Mouse (Mus musculus) heart, adult 9 months (tissue): ENCODE measurements around the gene Neo1.

ENCODE experiments used
- DNase-seq, 2 experiments: peaks; one replicate each; pipeline ENCODE4 v3.0.0; 2022; ENCODE audit warnings: low spot score in 2 of 2

The Neo1 gene

DNA sequence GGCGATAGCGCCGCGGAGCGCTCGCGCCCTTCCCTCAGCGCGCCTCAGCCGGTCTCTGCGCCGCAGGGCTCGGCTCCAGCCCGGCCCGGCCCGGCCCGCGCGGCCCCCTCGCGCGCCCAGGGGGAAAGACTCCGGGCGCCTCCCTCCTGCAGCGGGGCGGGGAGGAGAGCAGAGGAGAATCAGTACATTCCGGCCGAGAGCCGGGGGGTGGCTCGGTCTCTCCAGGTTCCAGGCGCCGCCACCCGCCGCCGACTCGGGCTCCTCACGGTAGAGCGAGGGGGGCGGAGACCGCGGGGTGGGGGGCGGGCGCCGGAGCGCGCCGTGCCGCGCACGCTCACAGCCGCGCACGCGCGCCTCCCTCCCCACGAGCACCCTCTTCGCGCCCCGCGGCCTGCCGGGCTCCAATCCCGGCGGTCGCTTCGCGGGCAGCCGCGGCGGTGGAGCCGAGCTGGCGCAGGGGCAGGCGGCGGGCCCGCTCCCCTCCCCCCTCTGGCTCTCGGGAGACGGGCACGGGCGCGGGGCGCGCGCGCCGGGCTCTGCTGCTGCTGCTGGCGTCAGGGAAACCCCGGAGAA, at the start of gene Neo1:
Neo1 (minus strand) TSS at position 283 of the 573 bp plus-strand sequence.
- peak; percentile 85 to 88 for DNase-seq

GRCm38 (mm10) chr9:59075632-59076031, 39.4 kb upstream of the Neo1 start:
- no peak for DNase-seq

GRCm38 (mm10) chr9:59073887-59074286, 37.6 kb upstream of the Neo1 start:
- no peak for DNase-seq

DNA sequence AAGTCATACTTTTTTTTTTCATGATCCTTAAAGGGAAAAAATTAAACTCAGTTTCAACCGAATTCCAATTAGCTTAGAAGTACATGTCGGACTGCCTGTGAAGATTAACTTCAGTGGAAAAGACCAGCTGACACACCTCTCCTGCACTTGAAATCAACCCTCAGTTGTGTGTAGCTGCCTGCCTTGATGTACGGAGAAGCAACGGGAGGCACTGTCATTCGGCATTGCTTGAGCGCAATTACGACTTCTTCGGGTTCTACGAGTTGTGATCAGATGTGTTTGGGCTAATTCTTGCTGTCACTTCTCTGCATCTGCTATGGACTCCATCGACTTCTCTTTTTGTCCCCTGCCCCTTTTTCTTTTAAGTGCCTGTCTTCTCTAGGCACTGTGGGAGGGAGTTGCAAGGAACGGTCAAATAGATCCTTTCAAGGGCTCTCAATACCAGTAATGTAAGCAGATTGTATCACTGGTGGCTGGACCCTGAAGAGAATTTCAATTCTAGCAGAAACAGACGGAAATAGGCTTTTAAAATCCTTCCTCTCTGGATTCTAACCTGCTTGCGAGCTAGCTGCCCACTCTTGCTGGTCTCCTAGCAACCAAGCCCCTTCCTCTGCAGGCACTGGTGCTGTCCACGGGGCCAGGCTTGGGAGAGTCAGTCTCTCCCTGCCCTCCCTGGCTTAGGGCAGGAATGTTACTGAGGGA, 36.0 kb upstream of the Neo1 start:
- DNase-seq, result no peak

- DNase-seq, result peak; percentile 56 to 64
Measured at GRCm38 (mm10) chr9:59071220-59071977, 35.2 kb upstream of the Neo1 start.

DNA sequence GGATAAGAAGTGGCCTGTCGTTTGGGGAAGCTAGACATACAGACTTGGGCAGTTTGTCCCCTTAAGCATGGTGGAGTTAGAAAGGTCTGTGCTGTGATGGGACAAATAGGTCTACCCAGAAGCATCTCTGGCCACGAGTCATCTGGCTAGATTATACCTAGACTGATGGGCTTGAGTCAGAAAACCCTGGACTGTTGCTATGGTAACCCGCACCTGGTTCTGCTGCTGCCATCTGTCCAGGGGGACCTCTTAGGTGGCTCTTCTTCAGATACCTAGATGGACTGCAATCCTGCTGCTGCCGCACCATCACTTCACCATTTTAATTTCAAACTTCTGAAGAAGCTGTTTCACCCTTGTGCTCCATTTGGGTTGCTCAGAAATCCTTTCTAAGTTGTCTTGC, 34.0 kb upstream of the Neo1 start:
- no peak for DNase-seq

- DNase-seq, result no peak
Measured at GRCm38 (mm10) chr9:59065616-59066301, 29.5 kb upstream of the Neo1 start.

DNA sequence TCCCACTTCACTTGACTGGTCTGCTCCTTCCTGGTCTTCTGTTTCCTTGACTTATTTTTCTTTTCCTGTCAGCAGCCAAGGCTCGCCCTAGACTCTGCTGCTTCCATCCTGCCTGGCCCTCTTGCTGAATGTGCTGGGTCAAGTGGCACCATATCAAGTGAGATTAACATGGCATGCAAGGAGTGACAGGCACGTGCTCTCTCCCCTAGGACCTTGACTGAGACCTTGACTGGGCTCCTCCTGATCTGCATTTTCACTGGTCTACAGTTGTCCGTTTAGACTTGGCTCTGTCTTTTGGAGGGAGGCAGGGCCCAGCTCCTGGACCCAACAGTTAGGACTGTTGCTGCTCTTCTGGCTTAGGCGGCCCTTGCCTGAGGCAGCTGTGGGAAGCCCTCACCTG, 26.2 kb upstream of the Neo1 start:
- DNase-seq, result peak; percentile 35 to 41

GRCm38 (mm10) chr9:59060026-59060605, 23.9 kb upstream of the Neo1 start:
- DNase-seq, result no peak

GRCm38 (mm10) chr9:59059158-59059557, 22.9 kb upstream of the Neo1 start:
- no peak for DNase-seq

DNA sequence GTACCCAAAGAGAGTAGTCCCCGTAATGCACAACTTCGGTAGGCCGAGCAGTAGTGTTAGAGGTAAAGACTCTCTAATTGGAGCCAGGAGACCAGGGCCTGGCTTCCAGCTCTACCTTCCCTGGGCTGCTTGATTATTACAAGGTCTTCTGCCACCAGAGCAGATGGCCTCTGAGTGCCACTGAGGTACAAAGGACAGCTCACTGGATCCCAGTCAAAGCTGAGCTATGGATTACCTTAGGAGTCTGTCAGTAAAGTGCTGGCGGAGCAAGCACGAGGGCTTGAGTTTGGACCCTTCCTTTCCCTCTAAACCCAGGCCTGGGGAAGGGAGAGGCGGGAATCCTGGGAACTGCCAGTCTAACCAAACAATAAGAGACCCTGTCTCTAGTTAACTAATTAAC, 21.8 kb upstream of the Neo1 start:
- no peak for DNase-seq

DNA sequence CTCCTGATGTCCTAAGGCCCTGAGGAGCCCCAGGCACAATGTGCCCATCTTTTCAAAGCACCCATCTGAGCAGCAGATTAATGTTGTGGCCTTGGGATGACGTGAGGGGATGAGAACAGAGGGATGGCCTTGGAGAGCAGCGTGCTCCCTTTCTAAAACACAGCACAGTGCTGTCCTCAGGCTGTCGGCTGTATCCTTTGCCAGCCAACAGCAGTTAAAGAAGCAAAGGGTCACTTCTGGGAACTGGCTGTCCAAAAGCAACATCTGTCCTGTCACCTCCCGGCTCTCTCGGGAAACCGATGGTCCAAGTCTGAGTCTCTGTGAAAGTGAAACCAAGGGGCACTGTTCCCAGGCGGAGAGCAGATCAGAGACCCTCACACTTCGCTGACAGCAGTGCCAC, 20.0 kb upstream of the Neo1 start:
- peak; percentile 28 to 33 for DNase-seq

- no peak for DNase-seq
Measured at GRCm38 (mm10) chr9:59041805-59042204, 5.6 kb upstream of the Neo1 start.

- DNase-seq, result no peak
Measured at GRCm38 (mm10) chr9:59036732-59037341, 596 bp upstream of the Neo1 start.

DNA sequence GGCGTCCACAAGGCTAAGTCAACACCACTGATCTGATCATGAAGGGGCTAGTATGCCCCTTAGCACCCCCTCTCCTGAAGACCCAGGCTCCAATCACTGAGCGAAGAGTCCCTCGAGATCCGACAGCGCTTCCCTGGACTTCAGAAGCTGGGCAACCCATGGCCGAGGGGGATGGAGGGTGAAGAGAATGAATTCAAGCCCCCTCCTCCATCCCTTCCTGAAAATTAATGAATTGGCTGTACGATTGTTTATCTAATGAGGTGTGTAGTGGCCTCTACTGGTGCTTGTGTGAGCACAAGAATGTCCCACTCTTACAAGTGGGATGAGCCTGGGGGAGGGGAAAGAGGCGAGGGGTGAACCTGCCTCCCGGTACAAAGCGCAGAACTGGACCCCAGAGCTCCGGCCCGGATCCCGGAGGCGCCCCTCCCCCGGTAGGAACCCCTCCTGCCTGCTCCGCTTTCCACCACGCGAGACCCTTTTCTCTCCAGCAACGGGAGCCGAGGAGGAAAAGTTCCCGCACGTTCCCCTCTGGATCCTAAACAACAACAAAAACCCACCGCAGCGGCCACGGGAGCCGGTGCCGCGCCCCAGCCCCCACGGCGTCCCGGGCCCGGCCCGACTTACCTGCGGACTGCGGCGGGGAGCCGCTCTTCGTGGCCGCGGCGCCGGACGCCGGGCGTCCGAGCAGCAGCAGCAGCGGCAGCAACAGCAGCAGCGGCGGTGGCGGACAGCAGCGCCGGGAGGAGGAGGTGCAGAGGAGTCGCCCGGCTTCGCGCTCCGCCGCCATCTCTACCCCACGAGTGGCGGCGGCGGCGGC, 691 bp downstream of the Neo1 start:
- DNase-seq, result peak; percentile 35 to 42

GRCm38 (mm10) chr9:59034836-59035235, 1.4 kb downstream of the Neo1 start:
- peak in 1 of 2 experiments; percentile 3 for DNase-seq

DNA sequence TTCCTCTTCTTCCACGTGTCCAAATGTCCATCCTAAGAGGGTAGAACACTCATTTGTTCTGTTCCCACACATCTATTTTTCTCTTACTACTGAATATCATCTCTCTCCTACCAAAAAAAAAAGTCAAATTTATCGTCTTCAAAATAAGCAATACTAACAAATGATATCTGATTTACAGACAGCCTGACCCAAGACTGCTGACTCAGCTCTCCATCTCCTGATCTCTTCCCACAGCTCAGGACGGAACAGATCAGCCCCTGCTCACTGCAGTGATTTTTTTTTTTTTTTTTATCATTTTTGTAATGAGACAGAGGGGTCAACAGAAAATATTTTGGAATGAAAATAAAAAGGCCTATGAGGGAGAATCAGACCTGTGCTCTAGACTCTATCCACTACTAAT, 2.7 kb downstream of the Neo1 start:
- no peak for DNase-seq

DNA sequence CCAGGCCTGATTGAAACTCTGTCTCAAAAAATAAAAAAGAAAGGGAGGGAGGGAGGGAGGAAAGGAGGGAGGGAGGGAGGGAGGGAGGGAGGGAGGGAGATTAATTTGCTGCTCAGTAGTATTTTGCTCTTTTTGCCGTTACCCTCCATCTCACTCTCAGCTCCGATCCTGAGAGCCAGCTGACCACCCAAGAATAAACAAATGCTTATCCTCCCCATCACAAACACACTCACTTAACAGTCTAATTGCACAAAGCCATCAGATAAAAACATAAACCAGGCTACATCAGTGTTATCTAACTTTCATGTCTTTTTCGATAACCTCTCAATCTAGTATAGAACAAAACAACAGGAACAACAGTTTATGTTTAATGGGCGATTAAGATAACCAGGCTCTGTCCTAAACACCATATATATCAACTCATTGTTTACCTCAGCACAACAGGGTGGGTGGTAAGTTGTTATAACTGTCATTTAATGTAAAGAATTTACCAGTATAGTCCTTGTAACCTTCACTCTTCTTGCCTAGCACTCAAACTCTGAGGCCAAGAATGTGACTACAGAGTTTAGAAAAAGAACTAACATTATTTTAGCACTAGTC, 11.9 kb downstream of the Neo1 start:
- DNase-seq, result no peak

DNA sequence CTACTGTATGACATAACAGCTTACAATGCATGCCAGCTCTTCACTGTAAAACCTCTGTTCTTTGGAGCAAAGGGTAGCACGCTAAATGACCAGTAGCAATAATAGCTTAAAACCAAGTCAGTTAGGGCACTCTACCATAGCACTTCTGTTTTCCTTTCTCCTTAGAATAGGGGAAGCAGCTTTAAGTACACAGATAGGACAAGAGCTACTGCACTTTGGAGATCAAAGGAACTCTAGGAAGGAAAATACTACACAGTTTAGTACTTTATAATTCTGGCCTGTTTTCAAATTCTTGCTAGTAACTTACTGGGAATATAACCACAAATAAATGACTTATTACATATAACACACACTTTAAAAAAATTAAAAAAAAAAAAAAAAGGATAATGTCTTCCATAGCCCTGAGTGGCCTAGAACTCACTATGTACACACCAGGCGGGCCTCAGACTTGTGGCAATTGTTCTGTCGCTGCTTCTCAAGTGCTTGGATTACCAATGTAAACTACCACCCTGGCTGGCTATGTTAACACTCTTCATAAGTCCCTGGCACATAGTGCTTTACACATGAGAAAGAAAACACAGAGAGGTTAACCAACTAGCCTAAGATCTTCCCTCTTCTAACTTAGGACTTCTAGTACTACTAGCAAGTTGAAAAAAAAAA, 20.1 kb downstream of the Neo1 start:
- DNase-seq, result no peak

DNA sequence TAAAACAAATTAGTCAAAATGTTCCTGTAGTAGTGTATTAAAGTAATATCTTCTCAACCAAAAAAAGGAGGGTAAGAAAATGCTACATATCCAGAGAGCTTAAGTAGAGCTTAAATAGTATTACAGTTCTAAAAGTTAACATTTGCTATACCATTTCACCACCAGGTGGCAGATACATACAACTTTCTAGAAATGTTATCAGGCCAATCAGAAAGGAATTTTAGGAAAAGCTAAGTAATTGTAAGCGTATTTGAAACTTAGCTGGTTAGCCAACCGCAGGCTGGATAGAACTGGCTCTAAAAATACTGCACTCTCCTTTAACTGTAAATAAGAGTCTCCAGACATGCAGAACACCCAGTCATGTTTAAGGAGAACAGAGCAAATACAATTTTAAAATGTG, 22.9 kb downstream of the Neo1 start:
- DNase-seq, result peak in 1 of 2 experiments; percentile 35
